Mouse (Mus musculus): ENCODE measurements around the gene Nfkbie. TPM values are rescaled to one million over a fixed set of nuclear protein-coding genes. Genes with fewer than 3 reads are reported as not detected.

Nfkbie gene
- polyA plus RNA-seq, 1 experiment from 2014 or later = 3.5 TPM

DNA sequence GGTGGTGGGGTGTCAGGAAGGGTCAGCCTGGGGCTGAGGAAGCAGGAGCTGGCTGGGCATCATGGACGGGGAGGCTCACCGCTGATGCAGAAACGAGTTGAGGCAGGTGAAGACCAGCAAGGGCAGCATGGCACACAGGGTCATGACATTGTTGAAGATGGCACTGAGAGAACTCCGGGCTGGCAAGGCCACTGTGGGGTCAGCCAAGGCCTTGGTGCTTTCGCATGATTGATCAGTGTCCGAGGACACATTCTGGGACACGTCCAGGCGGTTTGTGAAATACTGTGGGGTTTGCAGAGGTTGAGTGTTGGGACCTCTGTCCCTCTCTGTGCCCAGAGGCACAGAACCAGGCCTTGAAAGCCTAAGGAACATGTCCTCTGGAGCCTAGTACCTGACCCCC lies 34.3 kb downstream of the Nfkbie start:
- Histone ChIP-seq H3K4me2 (ENCODE audit: low read depth, low read length) (no peak overlapping the region), H3K27ac (replicated peaks; ENCODE audit: low read depth, low read length) (no peak overlapping the region), H3K9me3 (replicated peaks; ENCODE audit: control insufficient read depth, low read length) (no peaks in the 10 kb centered on the region), H3K9ac (replicated peaks; ENCODE audit: low read length) (no peak overlapping the region), H3K4me3 (ENCODE audit: low read depth, low read length) (no peak overlapping the region), H3K4me1 (ENCODE audit: control insufficient read depth, insufficient read depth, low read length) (peaks cover 10% of the 10 kb centered on the region), H3K36me3 (replicated peaks; ENCODE audit: control insufficient read depth, insufficient read depth, low read depth, low read length) (no peaks in the 10 kb centered on the region), H3K27me3 (ENCODE audit: control insufficient read depth, insufficient read depth, low read length) (peaks cover 6% of the 10 kb centered on the region)
- DNase-seq (ENCODE audit: low spot score) (no peak), ATAC-seq (replicated peaks; ENCODE audit: insufficient number of reproducible peaks, low FRiP score, low TSS enrichment, low read depth) (no peak)
- 96% methylated on average over 8 of the region's 8 CpGs for WGBS

GRCm38 (mm10) chr17:45590410-45590809 lies 34.9 kb downstream of the Nfkbie start:
- H3K36me3 ChIP-seq (replicated peaks; ENCODE audit: control insufficient read depth, insufficient read depth, low read depth, low read length) = no peaks in the 10 kb centered on the region
- no peak overlapping the region for H3K4me3 ChIP-seq (ENCODE audit: low read depth, low read length)
- H3K4me2 ChIP-seq (ENCODE audit: low read depth, low read length) = no peak overlapping the region
- ATAC-seq (replicated peaks; ENCODE audit: insufficient number of reproducible peaks, low FRiP score, low TSS enrichment, low read depth) (no peak), DNase-seq (ENCODE audit: low spot score) (no peak)
- peaks cover 12% of the 10 kb centered on the region for H3K4me1 ChIP-seq (ENCODE audit: control insufficient read depth, insufficient read depth, low read length)
- no peak overlapping the region for H3K9ac ChIP-seq (replicated peaks; ENCODE audit: low read length)
- peaks cover 6% of the 10 kb centered on the region for H3K27me3 ChIP-seq (ENCODE audit: control insufficient read depth, insufficient read depth, low read length)
- no peak overlapping the region for H3K27ac ChIP-seq (replicated peaks; ENCODE audit: low read depth, low read length)
- 60% methylated on average over 6 of the region's 6 CpGs for WGBS
- no peaks in the 10 kb centered on the region for H3K9me3 ChIP-seq (replicated peaks; ENCODE audit: control insufficient read depth, low read length)

DNA sequence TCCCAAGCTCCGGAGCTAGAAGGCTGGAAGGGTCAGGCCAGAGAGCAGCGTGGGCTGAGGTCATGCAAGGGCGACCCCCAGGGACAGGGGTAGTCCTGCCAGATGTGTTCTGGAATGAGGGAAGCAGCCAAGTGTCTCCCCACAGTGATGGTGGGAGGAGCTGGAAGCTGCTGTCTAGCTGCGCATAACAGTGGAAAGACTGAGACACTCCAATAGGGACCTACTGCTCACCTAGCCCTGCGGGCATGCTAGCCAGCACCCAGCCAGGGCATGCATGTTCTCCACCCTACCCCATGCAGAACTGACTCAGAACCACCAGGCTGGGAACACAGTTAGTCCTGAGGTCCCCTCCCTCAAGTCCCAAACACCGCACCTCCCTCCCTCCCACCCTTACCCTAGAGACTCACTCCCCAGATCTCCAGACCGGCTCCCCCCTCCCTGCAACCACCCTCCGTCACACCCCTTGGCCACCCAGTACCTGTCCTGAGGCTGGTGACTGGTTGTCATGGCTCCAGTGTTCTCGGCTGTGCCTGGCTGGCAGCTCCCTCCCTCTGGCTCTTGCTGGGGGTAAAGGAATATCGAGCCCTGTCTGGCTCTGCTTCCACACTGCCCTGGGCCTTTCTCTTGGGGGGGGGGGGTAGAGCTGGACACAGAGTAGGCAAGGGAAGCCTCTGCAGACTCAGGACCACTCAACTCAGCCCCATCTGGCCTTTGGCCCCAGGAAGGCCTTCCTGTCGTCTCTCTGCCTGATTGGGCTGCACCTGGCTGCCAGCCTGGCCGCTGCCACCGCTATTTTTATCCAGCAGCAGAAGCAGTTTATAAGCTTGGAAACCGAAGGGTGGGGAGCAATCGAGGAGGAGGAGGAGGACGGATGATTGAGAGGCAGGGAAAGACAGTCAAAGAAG lies 36.5 kb downstream of the Nfkbie start:
- Histone ChIP-seq H3K27ac (replicated peaks; ENCODE audit: low read depth, low read length) (no peak overlapping the region), H3K4me2 (ENCODE audit: low read depth, low read length) (no peak overlapping the region), H3K4me1 (ENCODE audit: control insufficient read depth, insufficient read depth, low read length) (peaks cover 14% of the 10 kb centered on the region), H3K9me3 (replicated peaks; ENCODE audit: control insufficient read depth, low read length) (no peaks in the 10 kb centered on the region), H3K4me3 (ENCODE audit: low read depth, low read length) (no peak overlapping the region), H3K36me3 (replicated peaks; ENCODE audit: control insufficient read depth, insufficient read depth, low read depth, low read length) (no peaks in the 10 kb centered on the region), H3K27me3 (ENCODE audit: control insufficient read depth, insufficient read depth, low read length) (peaks cover 6% of the 10 kb centered on the region), H3K9ac (replicated peaks; ENCODE audit: low read length) (peak overlapping the region; percentile 34)
- ATAC-seq (replicated peaks; ENCODE audit: insufficient number of reproducible peaks, low FRiP score, low TSS enrichment, low read depth) = no peak
- no peak for DNase-seq (ENCODE audit: low spot score)
- 39% methylated on average over 16 of the region's 16 CpGs for WGBS

- H3K27me3 ChIP-seq (ENCODE audit: control insufficient read depth, insufficient read depth, low read length) = peaks cover 6% of the 10 kb centered on the region
- WGBS = 56% methylated on average over 8 of the region's 8 CpGs
- no peak for DNase-seq (ENCODE audit: low spot score)
- peak overlapping the region; percentile 7; the same call in 1 of the 2 replicates for H3K4me2 ChIP-seq (ENCODE audit: low read depth, low read length)
- no peak overlapping the region for H3K27ac ChIP-seq (replicated peaks; ENCODE audit: low read depth, low read length)
- H3K4me3 ChIP-seq (ENCODE audit: low read depth, low read length) = no peak overlapping the region
- H3K9ac ChIP-seq (replicated peaks; ENCODE audit: low read length) = peak overlapping the region; percentile 34; the same call in 1 of the 2 replicates
- H3K4me1 ChIP-seq (ENCODE audit: control insufficient read depth, insufficient read depth, low read length) = peaks cover 14% of the 10 kb centered on the region
- no peaks in the 10 kb centered on the region for H3K9me3 ChIP-seq (replicated peaks; ENCODE audit: control insufficient read depth, low read length)
- no peaks in the 10 kb centered on the region for H3K36me3 ChIP-seq (replicated peaks; ENCODE audit: control insufficient read depth, insufficient read depth, low read depth, low read length)
- no peak for ATAC-seq (replicated peaks; ENCODE audit: insufficient number of reproducible peaks, low FRiP score, low TSS enrichment, low read depth)
These were observed 37.3 kb downstream of the Nfkbie start for GRCm38 (mm10) chr17:45592606-45593431.

GRCm38 (mm10) chr17:45593479-45593878 lies 38.0 kb downstream of the Nfkbie start:
- DNase-seq (ENCODE audit: low spot score) (no peak), ATAC-seq (replicated peaks; ENCODE audit: insufficient number of reproducible peaks, low FRiP score, low TSS enrichment, low read depth) (no peak)
- WGBS = 32% methylated on average over 8 of the region's 8 CpGs
- Histone ChIP-seq H3K4me2 (ENCODE audit: low read depth, low read length) (0 out of 2 replicates have a peak overlapping the region, but pooled peaks have one; percentile 10), H3K27ac (replicated peaks; ENCODE audit: low read depth, low read length) (no peak overlapping the region), H3K36me3 (replicated peaks; ENCODE audit: control insufficient read depth, insufficient read depth, low read depth, low read length) (no peaks in the 10 kb centered on the region), H3K4me1 (ENCODE audit: control insufficient read depth, insufficient read depth, low read length) (peaks cover 14% of the 10 kb centered on the region), H3K9ac (replicated peaks; ENCODE audit: low read length) (no peak overlapping the region), H3K4me3 (ENCODE audit: low read depth, low read length) (no peak overlapping the region; the same call in 1 of the 2 replicates), H3K27me3 (ENCODE audit: control insufficient read depth, insufficient read depth, low read length) (peaks cover 6% of the 10 kb centered on the region), H3K9me3 (replicated peaks; ENCODE audit: control insufficient read depth, low read length) (no peaks in the 10 kb centered on the region)

GRCm38 (mm10) chr17:45594195-45594594 lies 38.7 kb downstream of the Nfkbie start:
- ATAC-seq (replicated peaks; ENCODE audit: insufficient number of reproducible peaks, low FRiP score, low TSS enrichment, low read depth) (no peak), DNase-seq (ENCODE audit: low spot score) (no peak)
- peak overlapping the region; percentile 47; the same call in 1 of the 2 replicates for H3K4me3 ChIP-seq (ENCODE audit: low read depth, low read length)
- no peak overlapping the region for H3K9ac ChIP-seq (replicated peaks; ENCODE audit: low read length)
- H3K36me3 ChIP-seq (replicated peaks; ENCODE audit: control insufficient read depth, insufficient read depth, low read depth, low read length) = no peaks in the 10 kb centered on the region
- WGBS = 34% methylated on average over 8 of the region's 8 CpGs
- H3K27ac ChIP-seq (replicated peaks; ENCODE audit: low read depth, low read length) = no peak overlapping the region
- peaks cover 14% of the 10 kb centered on the region for H3K4me1 ChIP-seq (ENCODE audit: control insufficient read depth, insufficient read depth, low read length)
- peak overlapping the region; percentile 93 for H3K4me2 ChIP-seq (ENCODE audit: low read depth, low read length)
- peaks cover 6% of the 10 kb centered on the region for H3K27me3 ChIP-seq (ENCODE audit: control insufficient read depth, insufficient read depth, low read length)
- H3K9me3 ChIP-seq (replicated peaks; ENCODE audit: control insufficient read depth, low read length) = no peaks in the 10 kb centered on the region

DNA sequence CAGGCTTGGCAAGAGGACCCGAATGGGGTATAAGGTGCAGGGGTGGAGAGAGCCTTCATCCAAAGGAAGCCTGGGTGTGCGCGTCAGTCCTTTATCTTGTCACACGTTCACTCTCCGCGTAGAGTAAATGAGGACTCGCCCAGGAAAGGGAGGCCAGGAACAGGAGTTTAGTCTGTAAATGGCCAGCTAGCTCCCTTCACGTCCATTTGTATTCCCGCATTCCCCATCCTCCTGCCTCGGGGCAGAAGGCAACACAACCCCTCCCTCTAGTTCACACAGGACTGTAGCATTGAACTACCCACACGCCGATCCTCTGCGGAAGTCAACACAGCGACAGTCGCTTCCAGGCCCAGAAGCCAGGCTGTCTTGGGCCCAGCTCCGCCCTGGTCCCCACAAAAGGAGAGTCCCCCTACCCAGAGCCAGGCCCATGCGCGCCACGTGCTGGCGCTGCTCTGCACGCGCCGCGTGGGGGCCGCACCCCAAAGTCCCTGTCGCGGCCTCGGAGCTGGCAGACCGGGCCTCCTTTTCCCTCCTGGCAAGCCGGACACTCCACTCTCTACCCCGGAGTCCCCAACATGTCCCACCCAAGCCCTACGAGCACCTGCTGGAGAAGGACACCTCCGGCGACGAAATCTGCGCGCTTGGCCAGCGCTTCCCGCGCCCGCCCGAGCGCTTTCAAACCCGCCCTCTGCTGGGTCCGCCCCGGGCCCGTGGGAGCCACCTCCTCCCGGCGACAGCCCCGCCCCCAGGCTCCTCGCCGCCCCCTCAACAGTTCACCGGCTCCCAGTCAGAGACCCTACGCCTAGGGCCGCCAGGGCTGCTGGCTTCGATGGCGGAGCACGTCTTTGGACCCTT lies 39.6 kb downstream of the Nfkbie start:
- H3K27me3 ChIP-seq (ENCODE audit: control insufficient read depth, insufficient read depth, low read length) = peaks cover 6% of the 10 kb centered on the region

More for the DNA sequence above, 39.6 kb downstream of the Nfkbie start:
- no peaks in the 10 kb centered on the region for H3K9me3 ChIP-seq (replicated peaks; ENCODE audit: control insufficient read depth, low read length)
- ATAC-seq (replicated peaks; ENCODE audit: insufficient number of reproducible peaks, low FRiP score, low TSS enrichment, low read depth) (peak; percentile 54), DNase-seq (ENCODE audit: low spot score) (peak; percentile 78)
- peaks cover 18% of the 10 kb centered on the region for H3K4me1 ChIP-seq (ENCODE audit: control insufficient read depth, insufficient read depth, low read length)
- H3K27ac ChIP-seq (replicated peaks; ENCODE audit: low read depth, low read length) = no peak overlapping the region
- peak overlapping the region; percentile 56 for H3K9ac ChIP-seq (replicated peaks; ENCODE audit: low read length)
- peak overlapping the region; percentile 47 for H3K4me3 ChIP-seq (ENCODE audit: low read depth, low read length)
- H3K36me3 ChIP-seq (replicated peaks; ENCODE audit: control insufficient read depth, insufficient read depth, low read depth, low read length) = no peaks in the 10 kb centered on the region
- H3K4me2 ChIP-seq (ENCODE audit: low read depth, low read length) = peak overlapping the region; percentile 93
- under 1% methylated on average over 58 of the region's 58 CpGs for WGBS
